ENCODE assay signal across 8 mouse cellular contexts in the genomic region with DNA sequence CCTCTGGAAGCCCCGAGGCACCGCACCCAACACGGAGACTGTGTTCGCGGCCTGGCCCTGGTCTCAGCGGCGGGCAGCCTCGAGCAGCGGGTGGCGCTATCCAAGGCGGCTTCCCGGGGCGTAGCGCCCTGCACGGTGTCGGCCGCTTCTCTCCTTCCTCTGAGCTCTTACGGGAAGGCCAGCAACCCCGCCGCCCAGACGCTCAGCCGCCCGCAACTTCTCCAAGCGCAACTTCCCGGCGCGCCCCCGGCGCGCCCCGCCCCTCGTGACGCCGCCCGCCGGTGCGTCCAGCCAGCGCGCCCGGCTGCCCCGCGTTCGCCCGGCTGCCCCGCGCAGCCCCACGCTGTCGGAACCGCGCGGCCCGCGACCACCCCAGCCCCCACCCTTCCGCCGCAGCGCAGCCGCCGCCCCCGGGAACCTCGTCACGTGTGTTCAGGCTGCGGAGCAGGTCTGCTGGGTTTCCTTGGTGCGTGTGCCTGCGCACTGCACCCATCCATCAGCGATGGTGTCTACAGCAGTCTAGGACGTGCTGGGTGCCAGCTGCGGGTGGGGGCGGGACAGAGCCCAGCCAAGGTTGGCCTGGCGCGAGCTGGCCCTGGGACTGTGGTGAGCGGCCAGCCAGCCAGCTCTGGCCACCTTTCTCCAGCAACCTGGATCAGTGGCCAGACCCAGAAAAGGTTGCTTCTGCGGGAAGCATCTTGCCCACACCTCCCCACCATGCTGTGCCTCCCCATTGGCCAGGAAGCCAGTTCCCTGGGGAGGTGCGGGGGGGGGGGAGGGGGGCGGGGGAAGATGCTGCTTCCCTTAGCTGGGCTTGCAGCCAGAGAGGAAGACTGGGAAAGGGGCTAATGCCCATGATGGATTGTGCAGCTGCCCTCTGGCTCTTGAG. TPM values are rescaled to one million over a fixed set of nuclear protein-coding genes. Genes with fewer than 3 reads are reported as not detected.
DNase-seq lines count a peak whose midpoint lies in the region; ATAC-seq lines count a peak whose summit lies in the region.

Gene Ppp1r3d (minus strand): TSS at position 212 of the 889 bp plus-strand sequence.
Gene Fam217b (plus strand): TSS at position 264 of the 889 bp plus-strand sequence.

- no peaks in the 10 kb centered on the region; the same call in 1 of the 2 replicates for H3K27me3 ChIP-seq in intestine, embryonic 15.5 days (replicated peaks)
- H3K27me3 ChIP-seq in megakaryocyte, embryonic 14.5 days (replicated peaks), result peaks cover 9% of the 10 kb centered on the region

- H3K9me3 ChIP-seq in intestine, embryonic 15.5 days, result no peaks in the 10 kb centered on the region
- no peaks in the 10 kb centered on the region for H3K9me3 ChIP-seq in megakaryocyte, embryonic 14.5 days

- ATAC-seq in intestine, embryonic 15.5 days, result peak; percentile 84

- intact Hi-C loops in left cerebral cortex, postnatal 36 days (cut with DNase I), result no loop called here

- peak within 1 kb of the TSS; percentile 68 for H3K4me3 ChIP-seq in intestine, embryonic 15.5 days (replicated peaks)
- peak within 1 kb of the TSS; percentile 98 for H3K4me3 ChIP-seq in megakaryocyte, embryonic 14.5 days (replicated peaks)

- peak within 1 kb of the TSS; percentile 64 for H3K9ac ChIP-seq in intestine, embryonic 15.5 days

- peak within 1 kb of the TSS; percentile 77 for H3K27ac ChIP-seq in intestine, embryonic 15.5 days

- peaks cover 37% of the 10 kb centered on the region for H3K4me1 ChIP-seq in intestine, embryonic 15.5 days (replicated peaks)
- H3K4me1 ChIP-seq in megakaryocyte, embryonic 14.5 days, result peaks cover 77% of the 10 kb centered on the region

- H3K4me2 ChIP-seq in intestine, embryonic 15.5 days (replicated peaks), result peak within 1 kb of the TSS; percentile 100

- DNase-seq in ovary, postnatal 36 days (ENCODE audit: low spot score), result peak; percentile 33
- DNase-seq in ovary, adult 18-20 months (ENCODE audit: low spot score), result no peak
- peak; percentile 61 for DNase-seq in embryo, embryonic 10.5 days (ENCODE audit: low spot score)
- peak; percentile 29 to 61 for DNase-seq in gastrocnemius, postnatal 4 days (ENCODE audit: low spot score in 2 of 2)
- DNase-seq in left cerebral cortex, postnatal 36 days (ENCODE audit: low spot score in 2 of 2), result peak; percentile 75 to 81
- peak; percentile 53 for DNase-seq in skeletal muscle tissue, adult 2 months (ENCODE audit: low read depth, low spot score)

- H3K36me3 ChIP-seq in intestine, embryonic 15.5 days, result 0 out of 2 replicates have a peak, but pooled peaks cover 4% of the 10 kb centered on the region
- H3K36me3 ChIP-seq in megakaryocyte, embryonic 14.5 days (replicated peaks; ENCODE audit: low read length), result peaks cover 28% of the 10 kb centered on the region

- under 1% methylated on average over 68 of the region's 74 CpGs for WGBS in intestine, embryonic 15.5 days

RNA-seq across cellular contexts. Expression of gene Ppp1r3d, which starts in this region (rescaled TPM):
- total RNA-seq in gastrocnemius, postnatal 4 days (2021), result 10 to 100 TPM; 16.6 to 20.3 TPM
- 5.0 and 5.6 TPM in 2 replicates for polyA plus RNA-seq in intestine, embryonic 15.5 days (2015; fragmentation: Nextera tagmentation; extraction: Ambion mirVana)
- total RNA-seq in left cerebral cortex, postnatal 36 days (2021), result 1 to 10 TPM; 8.1 to 8.9 TPM
- 8.0 and 20.4 TPM in 2 replicates for polyA plus RNA-seq in megakaryocyte, embryonic 14.5 days (2012; ENCODE audit: insufficient read depth, low replicate concordance)

RNA-seq across cellular contexts. Expression of gene Fam217b, which starts in this region (rescaled TPM):
- 1 to 10 TPM; 8.9 to 9.4 TPM for total RNA-seq in gastrocnemius, postnatal 4 days (2021)
- 4.3 and 5.4 TPM in 2 replicates for polyA plus RNA-seq in intestine, embryonic 15.5 days (2015; fragmentation: Nextera tagmentation; extraction: Ambion mirVana)
- 10 to 100 TPM; 52.6 to 55.5 TPM for total RNA-seq in left cerebral cortex, postnatal 36 days (2021)
- polyA plus RNA-seq in megakaryocyte, embryonic 14.5 days (2012; ENCODE audit: insufficient read depth, low replicate concordance), result 6.1 and 12.1 TPM in 2 replicates

Comparison
In these comparisons a context has a peak if more than half of its experiments do, and no peak if none do; other contexts are left out.
1. RNA of gene Fam217b (total RNA-seq): 52.6 to 55.5 TPM in left cerebral cortex, postnatal 36 days; 8.9 to 9.4 TPM in gastrocnemius, postnatal 4 days; every median in the first group is over 4 times any median in the second.